Mouse (Mus musculus) hindbrain, embryonic 14.5 days (tissue): Measurements from ENCODE around the gene Barhl1. TPM values are rescaled to one million over a fixed set of nuclear protein-coding genes. Genes with fewer than 3 reads are reported as not detected.
A peak's percentile ranks its signal among the peaks of the same experiment; 100 is the strongest.

Experiments
- ATAC-seq: fragments of 200-750 bp; cut with Nextera tagmentation; 2 replicates; pipeline ENCODE4 v1.8.0; 2017; ENCODE audit warnings: moderate number of reproducible peaks, mild to moderate bottlenecking, moderate TSS enrichment, moderate library complexity; ENCODE audit not compliant: low FRiP score
- DNase-seq: peaks from one replicate; pipeline ENCODE4 v3.0.0-alpha.2; 2015; ENCODE audit warnings: low spot score
- H3K27ac ChIP-seq: fragments of 300-500 bp; sonication (generic); 2 replicates; pipeline ENCODE4 v1.5.1; 2014; ENCODE audit warnings: mild to moderate bottlenecking, moderate library complexity
- H3K27me3 ChIP-seq: fragments of 300-500 bp; sonication (generic); 2 replicates; pipeline ENCODE4 v1.6.1; 2014; ENCODE audit warnings: mild to moderate bottlenecking, low read length, mixed read lengths; ENCODE audit not compliant: control insufficient read depth, insufficient read depth
- H3K36me3 ChIP-seq: fragments of 300-500 bp; sonication (generic); replicated peaks from 2 replicates; pipeline ENCODE4 v1.6.1; 2014; ENCODE audit not compliant: control insufficient read depth, insufficient read depth
- H3K4me1 ChIP-seq: fragments of 300-500 bp; sonication (generic); replicated peaks from 2 replicates; pipeline ENCODE4 v1.6.1; 2014; ENCODE audit warnings: antibody characterized with exemption, low read length, mixed read lengths; ENCODE audit not compliant: control insufficient read depth, insufficient read depth
- H3K4me2 ChIP-seq: fragments of 300-500 bp; sonication (generic); replicated peaks from 2 replicates; pipeline ENCODE4 v1.6.1; 2014; ENCODE audit warnings: mild to moderate bottlenecking, moderate library complexity
- H3K4me3 ChIP-seq: fragments of 300-500 bp; sonication (generic); replicated peaks from 2 replicates; pipeline ENCODE4 v1.5.1; 2014; ENCODE audit warnings: mild to moderate bottlenecking, low read length
- H3K9ac ChIP-seq: fragments of 300-500 bp; sonication (generic); 2 replicates; pipeline ENCODE4 v1.6.1; 2014
- H3K9me3 ChIP-seq: fragments of 300-500 bp; sonication (generic); 2 replicates; pipeline ENCODE4 v1.6.1; 2016; ENCODE audit warnings: low read length; ENCODE audit not compliant: control insufficient read depth
- WGBS: fragments of 180-500 bp; shearing (Covaris S2); extraction: QIAGEN DNeasy Blood & Tissue Kit; methylation state at CpG from one replicate; pipeline ENCODE4 v1.1.7; 2014; 5-methylcytosine and 5-hydroxymethylcytosine counted together
- polyA plus RNA-seq: library from polyadenylated mRNA; unstranded; fragments of >200 nt; fragmentation: Nextera tagmentation; extraction: Ambion mirVana; gene quantifications from 2 replicates; pipeline ENCODE4 v1.2.1, GENCODE M21; 2014

The Barhl1 gene
- polyA plus RNA-seq, 1 experiment from 2014 or later, result 25.9 TPM

GRCm38 (mm10) chr2:28915104-28915738 is 1.2 kb downstream of the Barhl1 start:
- no peak overlapping the region for H3K4me2 ChIP-seq
- peak; percentile 35; the same call in 1 of the 2 replicates for ATAC-seq
- no peak for DNase-seq
- WGBS, result 2% methylated on average over 22 of the region's 22 CpGs
- peak overlapping the region; percentile 42 for H3K9ac ChIP-seq
- peak overlapping the region; percentile 58 for H3K27ac ChIP-seq
- no peaks in the 10 kb centered on the region for H3K36me3 ChIP-seq
- H3K27me3 ChIP-seq, result peaks cover 94% of the 10 kb centered on the region
- no peaks in the 10 kb centered on the region for H3K9me3 ChIP-seq
- peaks cover 10% of the 10 kb centered on the region; the same call in 1 of the 2 replicates for H3K4me1 ChIP-seq
- peak overlapping the region; percentile 29 for H3K4me3 ChIP-seq

- no peak for DNase-seq
- WGBS, result 0% methylated on average over 2 of the region's 2 CpGs
- Histone ChIP-seq H3K9ac (peak overlapping the region; percentile 42), H3K9me3 (no peaks in the 10 kb centered on the region), H3K4me1 (peaks cover 10% of the 10 kb centered on the region; the same call in 1 of the 2 replicates), H3K27ac (no peak overlapping the region; the same call in 1 of the 2 replicates), H3K4me3 (peak overlapping the region; percentile 29), H3K36me3 (no peaks in the 10 kb centered on the region), H3K27me3 (peaks cover 95% of the 10 kb centered on the region), H3K4me2 (no peak overlapping the region)
- no peak for ATAC-seq
Observed at GRCm38 (mm10) chr2:28914121-28914520, 2.3 kb downstream of the Barhl1 start.

- ATAC-seq (no peak), DNase-seq (no peak)
- 0% methylated on average over 4 of the region's 4 CpGs for WGBS
- Histone ChIP-seq H3K4me3 (peak overlapping the region; percentile 29), H3K27ac (peak overlapping the region; percentile 50; the same call in 1 of the 2 replicates), H3K9me3 (no peaks in the 10 kb centered on the region), H3K36me3 (no peaks in the 10 kb centered on the region), H3K4me1 (peaks cover 20% of the 10 kb centered on the region; the same call in 1 of the 2 replicates), H3K27me3 (peaks cover 95% of the 10 kb centered on the region), H3K4me2 (peak overlapping the region; percentile 3; the same call in 1 of the 2 replicates), H3K9ac (peak overlapping the region; percentile 3; the same call in 1 of the 2 replicates)
Observed at GRCm38 (mm10) chr2:28912961-28913360, 3.5 kb downstream of the Barhl1 start.

GRCm38 (mm10) chr2:28912039-28912700 is 4.3 kb downstream of the Barhl1 start:
- Histone ChIP-seq H3K9me3 (no peaks in the 10 kb centered on the region), H3K4me1 (peaks cover 21% of the 10 kb centered on the region; the same call in 1 of the 2 replicates), H3K27ac (0 out of 2 replicates have a peak overlapping the region, but pooled peaks have one; percentile 43), H3K4me3 (peak overlapping the region; percentile 29), H3K4me2 (peak overlapping the region; percentile 34; the same call in 1 of the 2 replicates), H3K27me3 (peaks cover 95% of the 10 kb centered on the region), H3K9ac (peak overlapping the region; percentile 3; the same call in 1 of the 2 replicates), H3K36me3 (no peaks in the 10 kb centered on the region)
- DNase-seq, result peak; percentile 36
- no peak for ATAC-seq
- WGBS, result under 1% methylated on average over 33 of the region's 33 CpGs

- H3K36me3 ChIP-seq, result no peaks in the 10 kb centered on the region
- H3K27me3 ChIP-seq, result peaks cover 95% of the 10 kb centered on the region
- H3K4me2 ChIP-seq, result peak overlapping the region; percentile 34
- no peaks in the 10 kb centered on the region for H3K9me3 ChIP-seq
- H3K4me3 ChIP-seq, result peak overlapping the region; percentile 29
- WGBS, result 1% methylated on average over 44 of the region's 44 CpGs
- H3K9ac ChIP-seq, result peak overlapping the region; percentile 3; the same call in 1 of the 2 replicates
- H3K27ac ChIP-seq, result peak overlapping the region; percentile 43; the same call in 1 of the 2 replicates
- ATAC-seq (no peak), DNase-seq (no peak)
- peaks cover 21% of the 10 kb centered on the region; the same call in 1 of the 2 replicates for H3K4me1 ChIP-seq
Observed at GRCm38 (mm10) chr2:28911331-28912038, 5.0 kb downstream of the Barhl1 start.

- H3K36me3 ChIP-seq, result no peaks in the 10 kb centered on the region
- H3K9me3 ChIP-seq, result no peaks in the 10 kb centered on the region
- DNase-seq (no peak), ATAC-seq (no peak)
- peaks cover 95% of the 10 kb centered on the region for H3K27me3 ChIP-seq
- H3K4me3 ChIP-seq, result peak overlapping the region; percentile 29
- WGBS, result 2% methylated on average over 3 of the region's 3 CpGs
- H3K27ac ChIP-seq, result peak overlapping the region; percentile 3; the same call in 1 of the 2 replicates
- 0 out of 2 replicates have a peak overlapping the region, but pooled peaks have one; percentile 3 for H3K9ac ChIP-seq
- peaks cover 21% of the 10 kb centered on the region; the same call in 1 of the 2 replicates for H3K4me1 ChIP-seq
- peak overlapping the region; percentile 34 for H3K4me2 ChIP-seq
Observed at GRCm38 (mm10) chr2:28910877-28911276, 5.6 kb downstream of the Barhl1 start.

- H3K27me3 ChIP-seq, result peaks cover 95% of the 10 kb centered on the region
- no peaks in the 10 kb centered on the region; the same call in 1 of the 2 replicates for H3K36me3 ChIP-seq
- peak overlapping the region; percentile 35 for H3K4me2 ChIP-seq
- peaks cover 21% of the 10 kb centered on the region; the same call in 1 of the 2 replicates for H3K4me1 ChIP-seq
- no peaks in the 10 kb centered on the region for H3K9me3 ChIP-seq
- peak overlapping the region; percentile 13 for H3K4me3 ChIP-seq
- H3K27ac ChIP-seq, result 0 out of 2 replicates have a peak overlapping the region, but pooled peaks have one; percentile 21
- DNase-seq (no peak), ATAC-seq (no peak)
- H3K9ac ChIP-seq, result 0 out of 2 replicates have a peak overlapping the region, but pooled peaks have one; percentile 41
- WGBS, result 4% methylated on average over 25 of the region's 25 CpGs
Observed at GRCm38 (mm10) chr2:28909818-28910710, 6.4 kb downstream of the Barhl1 start.

- Histone ChIP-seq H3K27ac (peak overlapping the region; percentile 21), H3K4me3 (peak overlapping the region; percentile 13), H3K9me3 (no peaks in the 10 kb centered on the region), H3K4me2 (peak overlapping the region; percentile 35), H3K9ac (peak overlapping the region; percentile 41; the same call in 1 of the 2 replicates), H3K36me3 (peaks cover 6% of the 10 kb centered on the region; the same call in 1 of the 2 replicates), H3K27me3 (peaks cover 94% of the 10 kb centered on the region), H3K4me1 (peaks cover 21% of the 10 kb centered on the region; the same call in 1 of the 2 replicates)
- under 1% methylated on average over 38 of the region's 41 CpGs for WGBS
- ATAC-seq (no peak), DNase-seq (no peak)
Observed at GRCm38 (mm10) chr2:28909186-28909817, 7.2 kb downstream of the Barhl1 start.
